8 mouse cellular contexts compared by ENCODE assay signal in genomic region chr1:131981378-131982013, GRCm38 (mm10). TPM values are rescaled to one million over a fixed set of nuclear protein-coding genes. Genes with fewer than 3 reads are reported as not detected.
DNase-seq lines count a peak whose midpoint lies in the region; ATAC-seq and TF ChIP-seq lines count a peak whose summit lies in the region.

No protein-coding gene starts in this region.

- H3K36me3 ChIP-seq in C2C12 (ENCODE audit: control insufficient read depth, insufficient read depth) = no peaks in the 10 kb centered on the region
- H3K36me3 ChIP-seq in embryonic facial prominence, embryonic 14.5 days (ENCODE audit: control insufficient read depth, insufficient read depth, low read length) = no peaks in the 10 kb centered on the region
- no peaks in the 10 kb centered on the region for H3K36me3 ChIP-seq in liver, embryonic 14.5 days (replicated peaks; ENCODE audit: control insufficient read depth, insufficient read depth, low read depth)
- H3K36me3 ChIP-seq in neural tube, embryonic 13.5 days = no peaks in the 10 kb centered on the region

- no peak overlapping the region for H3K27ac ChIP-seq in embryonic facial prominence, embryonic 14.5 days (replicated peaks; ENCODE audit: low read depth, low read length)
- H3K27ac ChIP-seq in liver, embryonic 14.5 days = no peak overlapping the region
- no peak overlapping the region for H3K27ac ChIP-seq in neural tube, embryonic 13.5 days (replicated peaks)

- H3K79me3 ChIP-seq in C2C12 (ENCODE audit: low read depth) = no peaks in the 10 kb centered on the region

- WGBS in embryonic facial prominence, embryonic 14.5 days = 46% methylated on average over 12 of the region's 12 CpGs
- WGBS in liver, embryonic 14.5 days (ENCODE audit: insufficient replicate concordance) = 40% methylated on average over 12 of the region's 12 CpGs
- WGBS in neural tube, embryonic 13.5 days = 50% methylated on average over 12 of the region's 12 CpGs

- H3K9me3 ChIP-seq in embryonic facial prominence, embryonic 14.5 days (ENCODE audit: control insufficient read depth, low read length) = no peaks in the 10 kb centered on the region
- no peaks in the 10 kb centered on the region for H3K9me3 ChIP-seq in liver, embryonic 14.5 days (ENCODE audit: control insufficient read depth, low read length)
- H3K9me3 ChIP-seq in neural tube, embryonic 13.5 days = no peaks in the 10 kb centered on the region

- intact Hi-C loops in heart, postnatal 10 days (cut with DNase I) = loop anchor here (1.0 to 2.0 kb wide), 2 partner anchors 44 to 71 kb away; partner anchors contain the start of gene Nucks1

- peaks cover 10% of the 10 kb centered on the region for H3K27me3 ChIP-seq in C2C12 (ENCODE audit: control insufficient read depth, insufficient read depth, insufficient read length)
- no peaks in the 10 kb centered on the region for H3K27me3 ChIP-seq in embryonic facial prominence, embryonic 14.5 days (replicated peaks; ENCODE audit: control insufficient read depth, insufficient read depth, low read length)
- no peaks in the 10 kb centered on the region for H3K27me3 ChIP-seq in liver, embryonic 14.5 days (ENCODE audit: control insufficient read depth, insufficient read depth, low read length)
- no peaks in the 10 kb centered on the region for H3K27me3 ChIP-seq in neural tube, embryonic 13.5 days

- no peak overlapping the region for H3K4me2 ChIP-seq in embryonic facial prominence, embryonic 14.5 days (ENCODE audit: low read depth, low read length)
- no peak overlapping the region for H3K4me2 ChIP-seq in liver, embryonic 14.5 days (ENCODE audit: low read depth)
- H3K4me2 ChIP-seq in neural tube, embryonic 13.5 days = no peak overlapping the region

- DNase-seq in adrenal gland, postnatal 25 days = peak; percentile 77
- no peak for DNase-seq in embryonic facial prominence, embryonic 14.5 days (ENCODE audit: low spot score)
- DNase-seq in heart, postnatal 10 days = peak; percentile 85 to 89
- DNase-seq in kidney, postnatal 36 days = peak; percentile 66 to 90
- DNase-seq in liver, embryonic 14.5 days (ENCODE audit: low read depth in 3 of 3, low spot score in 3 of 3) = peak; percentile 44 to 54 (median 46)
- DNase-seq in testis, postnatal 14 days (ENCODE audit: low spot score) = peak; percentile 52

- H3K79me2 ChIP-seq in C2C12 (ENCODE audit: control insufficient read depth, insufficient read depth) = no peaks in the 10 kb centered on the region

- no peak overlapping the region for H3K4me3 ChIP-seq in C2C12 (ENCODE audit: insufficient read depth, poor library complexity, severe bottlenecking)
- H3K4me3 ChIP-seq in embryonic facial prominence, embryonic 14.5 days (ENCODE audit: low read depth, low read length) = no peak overlapping the region
- no peak overlapping the region for H3K4me3 ChIP-seq in liver, embryonic 14.5 days (ENCODE audit: insufficient read depth in 1 of 2, low read depth in 2 of 2, low read length in 2 of 2)
- H3K4me3 ChIP-seq in neural tube, embryonic 13.5 days = no peak overlapping the region

- no peak overlapping the region for H3K9ac ChIP-seq in embryonic facial prominence, embryonic 14.5 days (ENCODE audit: low read depth, low read length)
- H3K9ac ChIP-seq in liver, embryonic 14.5 days (replicated peaks) = no peak overlapping the region
- H3K9ac ChIP-seq in neural tube, embryonic 13.5 days = no peak overlapping the region

- no peaks in the 10 kb centered on the region for H3K4me1 ChIP-seq in embryonic facial prominence, embryonic 14.5 days (ENCODE audit: control insufficient read depth, insufficient read depth, low read length)
- H3K4me1 ChIP-seq in liver, embryonic 14.5 days (replicated peaks; ENCODE audit: control insufficient read depth in 2 of 2, insufficient read depth in 2 of 2, low read length in 1 of 2) = no peaks in the 10 kb centered on the region
- no peaks in the 10 kb centered on the region for H3K4me1 ChIP-seq in neural tube, embryonic 13.5 days (replicated peaks)

- H3ac ChIP-seq in C2C12 (ENCODE audit: control insufficient read depth, insufficient read length, low read depth) = no peak overlapping the region

- peak; percentile 68; the same call in 1 of the 2 replicates for ATAC-seq in embryonic facial prominence, embryonic 14.5 days (ENCODE audit: low read depth)
- ATAC-seq in liver, embryonic 14.5 days (ENCODE audit: insufficient read depth) = peak; percentile 47; the same call in 1 of the 2 replicates
- ATAC-seq in neural tube, embryonic 13.5 days (ENCODE audit: low read depth) = peak; percentile 64

- no peak for TF ChIP-seq EP300 in liver, embryonic 14.5 days (IDR thresholded peaks at IDR 0.05; ENCODE audit: low read depth)

- peak; percentile 64 for TF ChIP-seq CTCF in C2C12 (IDR thresholded peaks at IDR 0.05; ENCODE audit: control insufficient read depth, insufficient read depth, insufficient read length)
- TF ChIP-seq CTCF in liver, embryonic 14.5 days (IDR thresholded peaks at IDR 0.05; ENCODE audit: low read depth) = peak; percentile 95

TF ChIP-seq in C2C12, 6 proteins besides CTCF, POLR2A, EP300 and RAD21:
- no peak for TF ChIP-seq CEBPB (IDR thresholded peaks at IDR 0.05; ENCODE audit: low read depth)
- no peak for TF ChIP-seq USF1 (IDR thresholded peaks at IDR 0.05; ENCODE audit: low read depth)
- no peak for TF ChIP-seq MYOD1 (IDR thresholded peaks at IDR 0.05; ENCODE audit: control insufficient read depth, insufficient read length, low read depth)
- no peak for TF ChIP-seq MAX (IDR thresholded peaks at IDR 0.05)
- no peak for TF ChIP-seq MYOG (IDR thresholded peaks at IDR 0.05; ENCODE audit: control insufficient read depth, extremely low read depth, insufficient read length)
- TF ChIP-seq FOSL1 (IDR thresholded peaks at IDR 0.05; ENCODE audit: insufficient read depth, low read length, poor library complexity, severe bottlenecking) = no peak
TF ChIP-seq in C2C12: peak in this region for 0.

RNA-seq across cellular contexts. Expression of gene Slc45a3, which starts 18.7 kb away (rescaled TPM):
- 0.75 TPM for polyA plus RNA-seq in C2C12 (2012; fragmentation: generic; extraction: Trizol)
- 12.6 and 15.5 TPM in 2 replicates for total RNA-seq in adrenal gland, postnatal 25 days (2021)
- polyA plus RNA-seq in embryonic facial prominence, embryonic 14.5 days (2014; fragmentation: Nextera tagmentation; extraction: Ambion mirVana) = 8.5 and 11.0 TPM in 2 replicates
- total RNA-seq in heart, postnatal 10 days (2021) = 1 to 10 TPM; 3.0 to 5.3 TPM
- 1.9 and 2.4 TPM in 2 replicates for polyA plus RNA-seq in liver, embryonic 14.5 days (2012; rRNA removed)
- polyA plus RNA-seq in liver, embryonic 14.5 days (2014; fragmentation: Nextera tagmentation; extraction: Ambion mirVana) = 1.8 and 2.5 TPM in 2 replicates
- 4.7 and 5.9 TPM in 2 replicates for polyA plus RNA-seq in neural tube, embryonic 13.5 days (2015; fragmentation: Nextera tagmentation; extraction: Ambion mirVana)

RNA-seq across cellular contexts. Expression of gene Elk4, which starts 25.9 kb away (rescaled TPM):
- polyA plus RNA-seq in C2C12 (2012; fragmentation: generic; extraction: Trizol) = 11.9 TPM
- 100 and 117 TPM in 2 replicates for total RNA-seq in adrenal gland, postnatal 25 days (2021)
- 27.6 and 39.0 TPM in 2 replicates for polyA plus RNA-seq in embryonic facial prominence, embryonic 14.5 days (2014; fragmentation: Nextera tagmentation; extraction: Ambion mirVana)
- 100 to 1,000 TPM; 133 to 138 TPM for total RNA-seq in heart, postnatal 10 days (2021)
- polyA plus RNA-seq in liver, embryonic 14.5 days (2012; rRNA removed) = 8.8 and 9.1 TPM in 2 replicates
- 8.9 and 12.0 TPM in 2 replicates for polyA plus RNA-seq in liver, embryonic 14.5 days (2014; fragmentation: Nextera tagmentation; extraction: Ambion mirVana)
- 13.1 and 14.2 TPM in 2 replicates for polyA plus RNA-seq in neural tube, embryonic 13.5 days (2015; fragmentation: Nextera tagmentation; extraction: Ambion mirVana)
